Mouse (Mus musculus) lung, embryonic 15.5 days (tissue): Measurements from ENCODE around the gene Cdk15. TPM values are rescaled to one million over a fixed set of nuclear protein-coding genes. Genes with fewer than 3 reads are reported as not detected.

Experiments
- ATAC-seq: fragments of 200-750 bp; cut with Nextera tagmentation; 2 replicates; pipeline ENCODE4 v1.8.0; 2017; ENCODE audit warnings: moderate number of reproducible peaks, borderline replicate concordance; ENCODE audit not compliant: low FRiP score, low TSS enrichment; ENCODE audit errors: extremely low read depth
- H3K27ac ChIP-seq: fragments of 300-500 bp; sonication (generic); 2 replicates; pipeline ENCODE4 v1.5.1; 2015; ENCODE audit warnings: moderate library complexity, mild to moderate bottlenecking, inconsistent platforms
- H3K27me3 ChIP-seq: fragments of 300-500 bp; sonication (generic); 2 replicates; pipeline ENCODE4 v1.6.1; 2015; ENCODE audit warnings: inconsistent platforms
- H3K36me3 ChIP-seq: fragments of 300-500 bp; sonication (generic); 2 replicates; pipeline ENCODE4 v1.6.1; 2015; ENCODE audit warnings: inconsistent platforms
- H3K4me1 ChIP-seq: fragments of 300-500 bp; sonication (generic); 2 replicates; pipeline ENCODE4 v1.6.1; 2015; ENCODE audit warnings: inconsistent platforms
- H3K4me2 ChIP-seq: fragments of 300-500 bp; sonication (generic); 2 replicates; pipeline ENCODE4 v1.6.1; 2015; ENCODE audit warnings: inconsistent platforms, mild to moderate bottlenecking, moderate library complexity
- H3K4me3 ChIP-seq: fragments of 300-500 bp; sonication (generic); 2 replicates; pipeline ENCODE4 v1.5.1; 2015; ENCODE audit warnings: mild to moderate bottlenecking, inconsistent platforms
- H3K9ac ChIP-seq: fragments of 300-500 bp; sonication (generic); 2 replicates; pipeline ENCODE4 v1.6.1; 2015; ENCODE audit warnings: inconsistent platforms
- H3K9me3 ChIP-seq: fragments of 300-500 bp; sonication (generic); 2 replicates; pipeline ENCODE4 v1.6.1; 2016; ENCODE audit warnings: inconsistent platforms
- WGBS: fragments of 180-500 bp; shearing (Covaris S2); methylation state at CpG from one replicate; pipeline ENCODE4 v1.1.7; 2015; 5-methylcytosine and 5-hydroxymethylcytosine counted together
- polyA plus RNA-seq: library from polyadenylated mRNA; unstranded; fragments of >200 nt; fragmentation: Nextera tagmentation; extraction: Ambion mirVana; gene quantifications from 2 replicates; pipeline ENCODE4 v1.2.1, GENCODE M21; 2015

Gene Cdk15
- polyA plus RNA-seq, 1 experiment from 2014 or later, result not detected

- WGBS, result 64% methylated on average over 6 of the region's 6 CpGs
- H3K4me3 ChIP-seq, result no peak overlapping the region
- no peak overlapping the region for H3K27ac ChIP-seq
- H3K4me1 ChIP-seq, result no peaks in the 10 kb centered on the region
- H3K9ac ChIP-seq, result no peak overlapping the region
- H3K4me2 ChIP-seq, result no peak overlapping the region
- no peaks in the 10 kb centered on the region for H3K9me3 ChIP-seq
- no peaks in the 10 kb centered on the region for H3K36me3 ChIP-seq
- ATAC-seq, result peak; percentile 23; the same call in 1 of the 2 replicates
- H3K27me3 ChIP-seq, result no peaks in the 10 kb centered on the region
These were observed 126.4 kb downstream of the Cdk15 start for GRCm38 (mm10) chr1:59383049-59383610.

- Histone ChIP-seq H3K27ac (no peak overlapping the region), H3K36me3 (no peaks in the 10 kb centered on the region), H3K4me2 (no peak overlapping the region), H3K4me3 (no peak overlapping the region), H3K9me3 (no peaks in the 10 kb centered on the region), H3K9ac (no peak overlapping the region), H3K4me1 (no peaks in the 10 kb centered on the region), H3K27me3 (no peaks in the 10 kb centered on the region)
- 81% methylated on average over 3 of the region's 3 CpGs for WGBS
- no peak for ATAC-seq
These were observed 127.7 kb downstream of the Cdk15 start for GRCm38 (mm10) chr1:59384400-59384799.

- no peaks in the 10 kb centered on the region for H3K9me3 ChIP-seq
- WGBS, result 76% methylated on average over 6 of the region's 6 CpGs
- H3K4me3 ChIP-seq, result no peak overlapping the region
- no peaks in the 10 kb centered on the region for H3K36me3 ChIP-seq
- no peak overlapping the region for H3K9ac ChIP-seq
- no peaks in the 10 kb centered on the region for H3K4me1 ChIP-seq
- H3K4me2 ChIP-seq, result no peak overlapping the region
- ATAC-seq, result no peak
- no peak overlapping the region for H3K27ac ChIP-seq
- H3K27me3 ChIP-seq, result no peaks in the 10 kb centered on the region
These were observed 128.9 kb downstream of the Cdk15 start for GRCm38 (mm10) chr1:59385641-59386040.

- H3K4me1 ChIP-seq, result no peaks in the 10 kb centered on the region
- H3K27me3 ChIP-seq, result no peaks in the 10 kb centered on the region
- no peaks in the 10 kb centered on the region for H3K36me3 ChIP-seq
- no peak for ATAC-seq
- H3K27ac ChIP-seq, result no peak overlapping the region
- no peak overlapping the region for H3K4me3 ChIP-seq
- H3K4me2 ChIP-seq, result no peak overlapping the region
- WGBS, result 36% methylated on average over 3 of the region's 3 CpGs
- H3K9ac ChIP-seq, result no peak overlapping the region
- H3K9me3 ChIP-seq, result no peaks in the 10 kb centered on the region
These were observed 131.0 kb downstream of the Cdk15 start for GRCm38 (mm10) chr1:59387542-59388314.

GRCm38 (mm10) chr1:59389181-59389580 is 132.5 kb downstream of the Cdk15 start:
- H3K4me3 ChIP-seq, result no peak overlapping the region
- no peak overlapping the region for H3K9ac ChIP-seq
- no peaks in the 10 kb centered on the region for H3K36me3 ChIP-seq
- no peak for ATAC-seq
- H3K9me3 ChIP-seq, result no peaks in the 10 kb centered on the region
- 76% methylated on average over 6 of the region's 6 CpGs for WGBS
- no peak overlapping the region for H3K27ac ChIP-seq
- no peaks in the 10 kb centered on the region for H3K4me1 ChIP-seq
- H3K27me3 ChIP-seq, result no peaks in the 10 kb centered on the region
- H3K4me2 ChIP-seq, result no peak overlapping the region

- Histone ChIP-seq H3K36me3 (no peaks in the 10 kb centered on the region), H3K4me3 (no peak overlapping the region), H3K9ac (no peak overlapping the region), H3K9me3 (no peaks in the 10 kb centered on the region), H3K4me2 (no peak overlapping the region), H3K4me1 (no peaks in the 10 kb centered on the region), H3K27me3 (no peaks in the 10 kb centered on the region), H3K27ac (no peak overlapping the region)
- WGBS, result 56% methylated on average over 3 of the region's 3 CpGs
- no peak for ATAC-seq
These were observed 135.0 kb downstream of the Cdk15 start for GRCm38 (mm10) chr1:59391736-59392135.

- no peak overlapping the region for H3K4me2 ChIP-seq
- H3K27me3 ChIP-seq, result no peaks in the 10 kb centered on the region
- no peaks in the 10 kb centered on the region for H3K9me3 ChIP-seq
- ATAC-seq, result no peak
- no peak overlapping the region for H3K27ac ChIP-seq
- WGBS, result 75% methylated on average over 4 of the region's 4 CpGs
- H3K4me3 ChIP-seq, result no peak overlapping the region
- H3K9ac ChIP-seq, result no peak overlapping the region
- no peaks in the 10 kb centered on the region for H3K4me1 ChIP-seq
- H3K36me3 ChIP-seq, result no peaks in the 10 kb centered on the region
These were observed 137.4 kb downstream of the Cdk15 start for GRCm38 (mm10) chr1:59394072-59394471.

GRCm38 (mm10) chr1:59394616-59395015 is 137.9 kb downstream of the Cdk15 start:
- ATAC-seq, result no peak
- Histone ChIP-seq H3K27me3 (no peaks in the 10 kb centered on the region), H3K36me3 (no peaks in the 10 kb centered on the region), H3K4me1 (no peaks in the 10 kb centered on the region), H3K4me2 (no peak overlapping the region), H3K9ac (no peak overlapping the region), H3K4me3 (no peak overlapping the region), H3K27ac (no peak overlapping the region), H3K9me3 (no peaks in the 10 kb centered on the region)
- WGBS, result 57% methylated on average over 6 of the region's 6 CpGs

GRCm38 (mm10) chr1:59395992-59396391 is 139.3 kb downstream of the Cdk15 start:
- H3K36me3 ChIP-seq, result no peaks in the 10 kb centered on the region
- 54% methylated on average over 2 of the region's 2 CpGs for WGBS
- no peak overlapping the region for H3K4me2 ChIP-seq
- no peaks in the 10 kb centered on the region for H3K9me3 ChIP-seq
- no peak overlapping the region for H3K4me3 ChIP-seq
- ATAC-seq, result no peak
- no peaks in the 10 kb centered on the region for H3K27me3 ChIP-seq
- no peaks in the 10 kb centered on the region for H3K4me1 ChIP-seq
- H3K27ac ChIP-seq, result no peak overlapping the region
- no peak overlapping the region for H3K9ac ChIP-seq

- no peak overlapping the region for H3K9ac ChIP-seq
- no peaks in the 10 kb centered on the region for H3K9me3 ChIP-seq
- H3K4me2 ChIP-seq, result no peak overlapping the region
- no peak overlapping the region for H3K4me3 ChIP-seq
- no peaks in the 10 kb centered on the region for H3K27me3 ChIP-seq
- H3K36me3 ChIP-seq, result no peaks in the 10 kb centered on the region
- no peaks in the 10 kb centered on the region for H3K4me1 ChIP-seq
- 53% methylated on average over 2 of the region's 2 CpGs for WGBS
- no peak for ATAC-seq
- no peak overlapping the region for H3K27ac ChIP-seq
These were observed 143.0 kb downstream of the Cdk15 start for GRCm38 (mm10) chr1:59399554-59400325.

GRCm38 (mm10) chr1:59401253-59401652 is 144.5 kb downstream of the Cdk15 start:
- Histone ChIP-seq H3K9me3 (no peaks in the 10 kb centered on the region), H3K4me3 (no peak overlapping the region), H3K4me2 (no peak overlapping the region), H3K27ac (no peak overlapping the region), H3K36me3 (no peaks in the 10 kb centered on the region), H3K9ac (no peak overlapping the region), H3K4me1 (no peaks in the 10 kb centered on the region), H3K27me3 (no peaks in the 10 kb centered on the region)
- no peak for ATAC-seq
- 50% methylated on average over 4 of the region's 4 CpGs for WGBS
